In genomic region chr13:5725984-5726383, GRCm38 (mm10) we compare ENCODE assay signal across 31 mouse cellular contexts.
DNase-seq lines count a peak whose midpoint lies in the region; ATAC-seq and TF ChIP-seq lines count a peak whose summit lies in the region.
"Had no signal": no experiment of that assay in that cellular context is flagged by ENCODE, and none has a peak within 500 bp of the region (broad histone marks: within the 10 kb centered on the region; RNA-seq: fewer than 3 reads in every experiment).

No protein-coding gene starts in this region.

- no peaks in the 10 kb centered on the region for H3K79me2 ChIP-seq in MEL (ENCODE audit: control insufficient read depth, insufficient read depth, low read length, poor library complexity)

- WGBS in lung, embryonic 14.5 days = 66% methylated on average over 4 of the region's 4 CpGs

- TF ChIP-seq EP300 in MEL (IDR thresholded peaks at IDR 0.05; ENCODE audit: low read depth in 1 of 2, low read length in 2 of 2) = no peak

- peak; percentile 24 for DNase-seq in lung, embryonic 14.5 days
- DNase-seq in lung, postnatal 4 days = no peak
- peak; percentile 31 for DNase-seq in MEL (ENCODE audit: low read depth, low spot score)
- DNase-seq in urinary bladder, postnatal 36 days (ENCODE audit: low spot score in 2 of 2) = no peak
- DNase-seq: adrenal gland, postnatal 25 days; cerebellum, adult 18-20 months; cerebellum, postnatal 10 days; embryo, embryonic 11 days; gastrocnemius, postnatal 10 days; heart, postnatal 14 days; kidney, adult 2 months; kidney, postnatal 36 days; lung, adult 2 months; right cerebral cortex, adult 18-20 months; right cerebral cortex, postnatal 4 days; thymus, adult 2 months; thymus, postnatal 36 days had no signal

- ATAC-seq in lung, embryonic 14.5 days (ENCODE audit: insufficient read depth) = no peak
- peak; percentile 97 for ATAC-seq in granulocyte monocyte progenitor cell, adult 5-6 weeks (replicated peaks; ENCODE audit: poor library complexity, severe bottlenecking)
- peak; percentile 87 for ATAC-seq in monocyte, adult 5-6 weeks (replicated peaks; ENCODE audit: insufficient number of reproducible peaks, low FRiP score, low TSS enrichment, poor library complexity, severe bottlenecking)
- no peak for ATAC-seq in frontal cortex, adult (ENCODE audit: low TSS enrichment)
- ATAC-seq: forebrain, embryonic 16.5 days; hindbrain, postnatal 0 days; intestine, embryonic 15.5 days had no signal

- no peak overlapping the region for H3K4me3 ChIP-seq in lung, embryonic 14.5 days (ENCODE audit: low read depth, low read length)
- no peak overlapping the region for H3K4me3 ChIP-seq in MEL (ENCODE audit: control insufficient read depth in 1 of 2, insufficient read depth in 1 of 2, low read depth in 2 of 2, low read length in 2 of 2)
- H3K4me3 ChIP-seq: embryonic facial prominence, embryonic 13.5 days; erythroblast, embryonic 14.5 days; hindbrain, embryonic 12.5 days; intestine, embryonic 15.5 days; layer of hippocampus, adult 2 months; left cerebral cortex, adult 2 months; limb, embryonic 12.5 days; midbrain, embryonic 12.5 days had no signal

- H3K27ac ChIP-seq in lung, embryonic 14.5 days (ENCODE audit: low read depth) = no peak overlapping the region
- H3K27ac ChIP-seq in MEL (ENCODE audit: control insufficient read depth, low read depth, low read length) = no peak overlapping the region
- H3K27ac ChIP-seq: embryonic facial prominence, embryonic 13.5 days; hindbrain, embryonic 12.5 days; hindbrain, postnatal 0 days; intestine, embryonic 15.5 days; layer of hippocampus, adult 2 months; left cerebral cortex, adult 2 months; limb, embryonic 12.5 days; midbrain, embryonic 12.5 days had no signal

- H3K27me3 ChIP-seq in lung, embryonic 14.5 days (ENCODE audit: insufficient read depth, low read length) = no peaks in the 10 kb centered on the region
- no peaks in the 10 kb centered on the region; a peak in 1 of 4 replicates for H3K27me3 ChIP-seq in MEL (ENCODE audit: control insufficient read depth in 1 of 2, insufficient read depth in 2 of 2, low read length in 2 of 2)
- H3K27me3 ChIP-seq: embryonic facial prominence, embryonic 13.5 days; hindbrain, embryonic 12.5 days; intestine, embryonic 15.5 days; limb, embryonic 12.5 days; midbrain, embryonic 12.5 days had no signal

- H3K9me3 ChIP-seq in lung, embryonic 14.5 days (ENCODE audit: low read depth, low read length) = no peaks in the 10 kb centered on the region
- H3K9me3 ChIP-seq in MEL (replicated peaks; ENCODE audit: insufficient read depth, low read length) = no peaks in the 10 kb centered on the region
- H3K9me3 ChIP-seq: embryonic facial prominence, embryonic 13.5 days; hindbrain, embryonic 12.5 days; intestine, embryonic 15.5 days; limb, embryonic 12.5 days; midbrain, embryonic 12.5 days had no signal

- TF ChIP-seq POLR2A in MEL (IDR thresholded peaks at IDR 0.05; ENCODE audit: control insufficient read depth in 1 of 2, insufficient read depth in 1 of 2, low read depth in 1 of 2, low read length in 2 of 2, poor library complexity in 1 of 2) = no peak

- H3K4me1 ChIP-seq in lung, embryonic 14.5 days (ENCODE audit: insufficient read depth) = no peaks in the 10 kb centered on the region
- H3K4me1 ChIP-seq in MEL (ENCODE audit: control insufficient read depth in 1 of 2, insufficient read depth in 2 of 2, low read length in 2 of 2) = no peaks in the 10 kb centered on the region
- H3K4me1 ChIP-seq: embryonic facial prominence, embryonic 13.5 days; intestine, embryonic 15.5 days; limb, embryonic 12.5 days had no signal

- H3K36me3 ChIP-seq in lung, embryonic 14.5 days (ENCODE audit: insufficient read depth) = no peaks in the 10 kb centered on the region
- no peaks in the 10 kb centered on the region for H3K36me3 ChIP-seq in MEL (ENCODE audit: control insufficient read depth in 1 of 2, insufficient read depth in 2 of 2, low read length in 2 of 2)
- H3K36me3 ChIP-seq: embryonic facial prominence, embryonic 13.5 days; hindbrain, embryonic 12.5 days; intestine, embryonic 15.5 days; limb, embryonic 12.5 days; midbrain, embryonic 12.5 days had no signal

- no peak for TF ChIP-seq CTCF in lung, embryonic 14.5 days (IDR thresholded peaks at IDR 0.05; ENCODE audit: low read depth)
- no peak for TF ChIP-seq CTCF in MEL (IDR thresholded peaks at IDR 0.05 in 2 of 3, conservative IDR thresholded peaks at IDR 0.05 in 1 of 3; ENCODE audit: control insufficient read depth in 1 of 3, insufficient read depth in 1 of 3, low read depth in 2 of 3, low read length in 3 of 3, poor library complexity in 1 of 3, severe bottlenecking in 1 of 3)

- no peak overlapping the region for H3K4me2 ChIP-seq in lung, embryonic 14.5 days
- H3K4me2 ChIP-seq: embryonic facial prominence, embryonic 13.5 days; hindbrain, embryonic 12.5 days; intestine, embryonic 15.5 days; limb, embryonic 12.5 days; liver, embryonic 11.5 days; midbrain, embryonic 12.5 days had no signal

- TF ChIP-seq RAD21 in MEL (IDR thresholded peaks at IDR 0.05; ENCODE audit: low read depth, low read length) = no peak

- no peak overlapping the region for H3K9ac ChIP-seq in lung, embryonic 14.5 days
- H3K9ac ChIP-seq in MEL (ENCODE audit: control insufficient read depth, low read depth, low read length, poor library complexity, severe bottlenecking) = no peak overlapping the region
- H3K9ac ChIP-seq: embryonic facial prominence, embryonic 13.5 days; hindbrain, embryonic 12.5 days; intestine, embryonic 15.5 days; limb, embryonic 12.5 days; midbrain, embryonic 12.5 days had no signal

TF ChIP-seq in MEL, 35 proteins besides CTCF, POLR2A, EP300 and RAD21:
- TF ChIP-seq RCOR1 (IDR thresholded peaks at IDR 0.05; ENCODE audit: low read depth, low read length) = no peak
- no peak for TF ChIP-seq BHLHE40 (IDR thresholded peaks at IDR 0.05; ENCODE audit: borderline replicate concordance, low read depth, low read length)
- no peak for TF ChIP-seq CHD2 (IDR thresholded peaks at IDR 0.05; ENCODE audit: low read length)
- no peak for TF ChIP-seq MYC (IDR thresholded peaks at IDR 0.05; ENCODE audit: low read depth, low read length)
- no peak for TF ChIP-seq MYB (IDR thresholded peaks at IDR 0.05; ENCODE audit: low read depth, low read length)
- TF ChIP-seq HCFC1 (IDR thresholded peaks at IDR 0.05; ENCODE audit: low read depth, low read length) = no peak
- TF ChIP-seq GATA1 (IDR thresholded peaks at IDR 0.05; ENCODE audit: low read depth, low read length) = no peak
- TF ChIP-seq MAFK (IDR thresholded peaks at IDR 0.05; ENCODE audit: borderline replicate concordance, low read depth, low read length) = no peak
- no peak for TF ChIP-seq ZMIZ1 (IDR thresholded peaks at IDR 0.05; ENCODE audit: low read depth, low read length)
- TF ChIP-seq JUND (IDR thresholded peaks at IDR 0.05; ENCODE audit: low read depth, low read length) = no peak
- TF ChIP-seq NELFE (IDR thresholded peaks at IDR 0.05; ENCODE audit: low read depth, low read length) = no peak
- TF ChIP-seq TBP (IDR thresholded peaks at IDR 0.05; ENCODE audit: low read depth, low read length) = no peak
- no peak for TF ChIP-seq SMC3 (IDR thresholded peaks at IDR 0.05; ENCODE audit: low read depth, low read length)
- no peak for TF ChIP-seq MAX (IDR thresholded peaks at IDR 0.05; ENCODE audit: low read length)
- no peak for TF ChIP-seq E2F4 (IDR thresholded peaks at IDR 0.05; ENCODE audit: borderline replicate concordance, low read depth, low read length)
- no peak for TF ChIP-seq POLR2AphosphoS5 (IDR thresholded peaks at IDR 0.05; ENCODE audit: borderline replicate concordance, low read depth, low read length)

Comparison
In these comparisons a context has a peak if more than half of its experiments do, and no peak if none do; other contexts are left out.
1. DNase-seq: peak in lung, embryonic 14.5 days (single experiment) and MEL (single experiment); none in lung, postnatal 4 days (0 of 2) and urinary bladder, postnatal 36 days (0 of 2).
2. ATAC-seq: peak in granulocyte monocyte progenitor cell, adult 5-6 weeks (single experiment) and monocyte, adult 5-6 weeks (single experiment); none in lung, embryonic 14.5 days (single experiment) and frontal cortex, adult (single experiment).